In the genomic region with DNA sequence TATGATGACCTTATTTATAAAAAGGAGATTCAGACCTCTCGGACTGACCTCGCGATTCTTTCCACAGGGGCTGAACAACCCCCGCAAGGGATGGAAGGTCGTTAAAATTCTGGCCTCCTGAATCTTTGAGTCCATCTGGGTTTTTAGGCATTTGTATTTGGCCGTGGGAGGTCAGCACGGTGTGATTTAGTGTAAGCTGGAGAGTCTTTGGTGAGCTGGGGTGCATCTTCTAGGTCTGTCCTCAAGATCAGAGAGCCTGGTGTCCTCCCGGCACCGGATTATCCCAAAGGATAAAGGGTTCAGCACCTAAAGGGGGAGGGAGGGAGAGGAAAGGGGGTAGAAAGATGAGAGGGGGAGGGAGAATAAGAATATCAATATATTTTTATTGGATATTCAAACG, we compare ENCODE assay signal across 26 mouse cellular contexts. TPM values are rescaled to one million over a fixed set of nuclear protein-coding genes. Genes with fewer than 3 reads are reported as not detected.
DNase-seq lines count a peak whose midpoint lies in the region; ATAC-seq and TF ChIP-seq lines count a peak whose summit lies in the region.
"Had no signal": no experiment of that assay in that cellular context is flagged by ENCODE, and none has a peak within 500 bp of the region (broad histone marks: within the 10 kb centered on the region; RNA-seq: fewer than 3 reads in every experiment).

No protein-coding gene starts in this region.

- no peak overlapping the region for H3K4me2 ChIP-seq in forebrain, embryonic 13.5 days
- peak overlapping the region; percentile 56 for H3K4me2 ChIP-seq in kidney, embryonic 14.5 days (replicated peaks; ENCODE audit: low read depth, low read length)
- H3K4me2 ChIP-seq in kidney, postnatal 0 days (ENCODE audit: low read length), result peak overlapping the region; percentile 81
- H3K4me2 ChIP-seq in neural tube, embryonic 11.5 days (ENCODE audit: low read depth), result peak overlapping the region; percentile 85
- H3K4me2 ChIP-seq: embryonic facial prominence, embryonic 12.5 days; heart, embryonic 11.5 days; hindbrain, embryonic 12.5 days; liver, embryonic 11.5 days; midbrain, embryonic 12.5 days had no signal

- WGBS in forebrain, embryonic 10.5 days, result 2% methylated on average over 10 of the region's 10 CpGs
- 2% methylated on average over 10 of the region's 10 CpGs for WGBS in forebrain, embryonic 13.5 days
- 12% methylated on average over 10 of the region's 10 CpGs for WGBS in kidney, embryonic 14.5 days
- WGBS in kidney, postnatal 0 days, result 37% methylated on average over 10 of the region's 10 CpGs
- WGBS in neural tube, embryonic 11.5 days, result 6% methylated on average over 10 of the region's 10 CpGs

- no peak overlapping the region for H3K27ac ChIP-seq in forebrain, embryonic 10.5 days
- no peak overlapping the region for H3K27ac ChIP-seq in forebrain, embryonic 13.5 days
- peak overlapping the region; percentile 100 for H3K27ac ChIP-seq in kidney, embryonic 14.5 days (ENCODE audit: low read depth, low read length)
- H3K27ac ChIP-seq in kidney, postnatal 0 days, result peak overlapping the region; percentile 100
- peak overlapping the region; percentile 100 for H3K27ac ChIP-seq in neural tube, embryonic 11.5 days (ENCODE audit: low read depth, low read length)
- H3K27ac ChIP-seq: embryonic facial prominence, embryonic 12.5 days; hindbrain, embryonic 12.5 days; midbrain, embryonic 12.5 days; stomach, postnatal 0 days had no signal

- H3K4me3 ChIP-seq in forebrain, embryonic 10.5 days, result no peak overlapping the region
- no peak overlapping the region for H3K4me3 ChIP-seq in forebrain, embryonic 13.5 days
- peak overlapping the region; percentile 79 for H3K4me3 ChIP-seq in kidney, embryonic 14.5 days (ENCODE audit: low read length)
- H3K4me3 ChIP-seq in kidney, postnatal 0 days (replicated peaks; ENCODE audit: low read depth, low read length), result peak overlapping the region; percentile 89
- peak overlapping the region; percentile 83 for H3K4me3 ChIP-seq in neural tube, embryonic 11.5 days (ENCODE audit: low read depth, low read length)
- H3K4me3 ChIP-seq: hindbrain, embryonic 12.5 days; midbrain, embryonic 12.5 days had no signal

- no peaks in the 10 kb centered on the region for H3K9me3 ChIP-seq in forebrain, embryonic 10.5 days
- H3K9me3 ChIP-seq in forebrain, embryonic 13.5 days (replicated peaks), result no peaks in the 10 kb centered on the region
- no peaks in the 10 kb centered on the region for H3K9me3 ChIP-seq in kidney, embryonic 14.5 days (ENCODE audit: control insufficient read depth, low read length)
- no peaks in the 10 kb centered on the region for H3K9me3 ChIP-seq in kidney, postnatal 0 days (replicated peaks; ENCODE audit: low read length)
- H3K9me3 ChIP-seq in neural tube, embryonic 11.5 days (ENCODE audit: control insufficient read depth, low read length), result no peaks in the 10 kb centered on the region
- H3K9me3 ChIP-seq: embryonic facial prominence, embryonic 12.5 days; hindbrain, embryonic 12.5 days; midbrain, embryonic 12.5 days had no signal

- no peaks in the 10 kb centered on the region for H3K36me3 ChIP-seq in forebrain, embryonic 10.5 days (replicated peaks)
- H3K36me3 ChIP-seq in forebrain, embryonic 13.5 days (ENCODE audit: poor library complexity, severe bottlenecking), result no peaks in the 10 kb centered on the region
- no peaks in the 10 kb centered on the region for H3K36me3 ChIP-seq in kidney, embryonic 14.5 days (ENCODE audit: control insufficient read depth, insufficient read depth, low read length)
- no peaks in the 10 kb centered on the region for H3K36me3 ChIP-seq in kidney, postnatal 0 days (ENCODE audit: insufficient read depth, low read length)
- no peaks in the 10 kb centered on the region for H3K36me3 ChIP-seq in neural tube, embryonic 11.5 days (ENCODE audit: control insufficient read depth, insufficient read depth, low read length)
- H3K36me3 ChIP-seq: embryonic facial prominence, embryonic 12.5 days; hindbrain, embryonic 12.5 days; midbrain, embryonic 12.5 days had no signal

- no peak overlapping the region for H3K9ac ChIP-seq in forebrain, embryonic 13.5 days
- H3K9ac ChIP-seq in kidney, embryonic 14.5 days (ENCODE audit: low read depth, low read length), result peak overlapping the region; percentile 100
- H3K9ac ChIP-seq in kidney, postnatal 0 days (ENCODE audit: low read depth, low read length), result peak overlapping the region; percentile 100; the same call in 1 of the 2 replicates
- peak overlapping the region; percentile 99 for H3K9ac ChIP-seq in neural tube, embryonic 11.5 days (ENCODE audit: low read length)
- H3K9ac ChIP-seq: embryonic facial prominence, embryonic 12.5 days; hindbrain, embryonic 12.5 days; liver, postnatal 0 days; midbrain, embryonic 12.5 days had no signal

- no peak for ATAC-seq in forebrain, embryonic 13.5 days
- no peak for ATAC-seq in kidney, embryonic 14.5 days (ENCODE audit: low FRiP score, low TSS enrichment)
- ATAC-seq in kidney, postnatal 0 days (replicated peaks; ENCODE audit: low FRiP score, low read depth), result no peak
- ATAC-seq in neural tube, embryonic 11.5 days (ENCODE audit: insufficient read depth, low FRiP score, low TSS enrichment), result no peak
- ATAC-seq in CD4-positive, CD25-positive, alpha-beta regulatory T cell, adult 4 months, result no peak
- ATAC-seq in granulocyte monocyte progenitor cell, adult 5-6 weeks (replicated peaks; ENCODE audit: poor library complexity, severe bottlenecking), result no peak
- ATAC-seq: forebrain, embryonic 14.5 days; liver, postnatal 0 days; lung, postnatal 0 days had no signal

- H3K27me3 ChIP-seq in forebrain, embryonic 10.5 days (ENCODE audit: poor library complexity, severe bottlenecking), result peaks cover 100% of the 10 kb centered on the region
- H3K27me3 ChIP-seq in forebrain, embryonic 13.5 days, result peaks cover 98% of the 10 kb centered on the region
- no peaks in the 10 kb centered on the region for H3K27me3 ChIP-seq in kidney, embryonic 14.5 days (ENCODE audit: control insufficient read depth, insufficient read depth, low read length)
- H3K27me3 ChIP-seq in kidney, postnatal 0 days (ENCODE audit: insufficient read depth, low read length), result no peaks in the 10 kb centered on the region
- peaks cover 43% of the 10 kb centered on the region for H3K27me3 ChIP-seq in neural tube, embryonic 11.5 days (ENCODE audit: control insufficient read depth, insufficient read depth, low read length)

- peak; percentile 38 for DNase-seq in forebrain, embryonic 10.5 days (ENCODE audit: extremely low spot score, low spot score)
- DNase-seq in kidney, adult 9 months, result no peak
- no peak for DNase-seq in kidney, postnatal 0 days (ENCODE audit: low spot score)
- DNase-seq in neural tube, embryonic 11.5 days (ENCODE audit: low spot score), result peak; percentile 32
- DNase-seq: cerebellum, adult 18-20 months; gastrocnemius, postnatal 10 days; left cerebral cortex, postnatal 4 days; liver, postnatal 0 days had no signal

- no peak for TF ChIP-seq CTCF in kidney, postnatal 0 days (IDR thresholded peaks at IDR 0.05; ENCODE audit: low read depth)

- peaks cover 20% of the 10 kb centered on the region for H3K4me1 ChIP-seq in forebrain, embryonic 10.5 days
- peaks cover 16% of the 10 kb centered on the region for H3K4me1 ChIP-seq in forebrain, embryonic 13.5 days
- H3K4me1 ChIP-seq in kidney, embryonic 14.5 days (ENCODE audit: control insufficient read depth, insufficient read depth, low read length), result peaks cover 21% of the 10 kb centered on the region; the same call in 1 of the 2 replicates
- peaks cover 12% of the 10 kb centered on the region for H3K4me1 ChIP-seq in kidney, postnatal 0 days (replicated peaks; ENCODE audit: insufficient read depth, low read length)
- H3K4me1 ChIP-seq in neural tube, embryonic 11.5 days (ENCODE audit: control insufficient read depth, insufficient read depth, low read length), result peaks cover 9% of the 10 kb centered on the region

RNA-seq across cellular contexts. Expression of gene Hoxd8, which starts 1.1 kb away (rescaled TPM):
- not detected in 2 replicates for polyA plus RNA-seq in forebrain, embryonic 10.5 days (2016; fragmentation: Nextera tagmentation; extraction: Ambion mirVana)
- polyA plus RNA-seq in forebrain, embryonic 13.5 days (2015; fragmentation: Nextera tagmentation; extraction: Ambion mirVana), result not detected in 2 replicates
- polyA plus RNA-seq in kidney, embryonic 14.5 days (2014; fragmentation: Nextera tagmentation; extraction: Ambion mirVana), result 45.0 and 45.2 TPM in 2 replicates
- 73.4 and 76.7 TPM in 2 replicates for polyA plus RNA-seq in kidney, postnatal 0 days (2015; fragmentation: Nextera tagmentation; extraction: Ambion mirVana)
- 21.3 and 23.1 TPM in 2 replicates for polyA plus RNA-seq in neural tube, embryonic 11.5 days (2014; fragmentation: Nextera tagmentation; extraction: Ambion mirVana)
- polyA plus RNA-seq in CD4-positive, CD25-positive, alpha-beta regulatory T cell, adult 4 months (2017; shearing (Covaris generic)), result not detected
- not detected in 2 replicates for total RNA-seq in granulocyte monocyte progenitor cell, adult 5-6 weeks (2014; fragmentation: Nextera tagmentation)
- not detected in 2 replicates for total RNA-seq in granulocyte monocyte progenitor cell, adult 5-6 weeks (2017)
- total RNA-seq: layer of hippocampus, adult 18-20 months; layer of hippocampus, postnatal 14 days; left cerebral cortex, adult 8-10 months; monocyte, adult 5-6 weeks; neutrophil, adult 5-6 weeks had no signal
- polyA plus RNA-seq: liver, postnatal 0 days had no signal

RNA-seq across cellular contexts. Expression of gene Hoxd9, which starts 5.8 kb away (rescaled TPM):
- polyA plus RNA-seq in forebrain, embryonic 10.5 days (2016; fragmentation: Nextera tagmentation; extraction: Ambion mirVana), result not detected in 2 replicates
- polyA plus RNA-seq in forebrain, embryonic 13.5 days (2015; fragmentation: Nextera tagmentation; extraction: Ambion mirVana), result not detected in 2 replicates
- polyA plus RNA-seq in kidney, embryonic 14.5 days (2014; fragmentation: Nextera tagmentation; extraction: Ambion mirVana), result 36.2 and 47.9 TPM in 2 replicates
- polyA plus RNA-seq in kidney, postnatal 0 days (2015; fragmentation: Nextera tagmentation; extraction: Ambion mirVana), result 57.8 and 67.0 TPM in 2 replicates
- 14.3 and 17.3 TPM in 2 replicates for polyA plus RNA-seq in neural tube, embryonic 11.5 days (2014; fragmentation: Nextera tagmentation; extraction: Ambion mirVana)
- not detected for polyA plus RNA-seq in CD4-positive, CD25-positive, alpha-beta regulatory T cell, adult 4 months (2017; shearing (Covaris generic))
- not detected in 2 replicates for total RNA-seq in granulocyte monocyte progenitor cell, adult 5-6 weeks (2014; fragmentation: Nextera tagmentation)
- total RNA-seq in granulocyte monocyte progenitor cell, adult 5-6 weeks (2017), result not detected in 2 replicates
- total RNA-seq: layer of hippocampus, adult 18-20 months; layer of hippocampus, postnatal 14 days; left cerebral cortex, adult 8-10 months; left cerebral cortex, postnatal 4 days; monocyte, adult 5-6 weeks; neutrophil, adult 5-6 weeks had no signal
- polyA plus RNA-seq: forebrain, embryonic 14.5 days; heart, embryonic 11.5 days; hindbrain, embryonic 12.5 days; liver, postnatal 0 days; midbrain, embryonic 12.5 days had no signal

RNA-seq across cellular contexts. Expression of gene Hoxd3, which starts 8.4 kb away (rescaled TPM):
- polyA plus RNA-seq in forebrain, embryonic 10.5 days (2016; fragmentation: Nextera tagmentation; extraction: Ambion mirVana), result 0.10 TPM in 1 of 2 replicates, not detected in the other
- polyA plus RNA-seq in forebrain, embryonic 13.5 days (2015; fragmentation: Nextera tagmentation; extraction: Ambion mirVana), result not detected in 2 replicates
- 12.3 and 12.6 TPM in 2 replicates for polyA plus RNA-seq in kidney, embryonic 14.5 days (2014; fragmentation: Nextera tagmentation; extraction: Ambion mirVana)
- polyA plus RNA-seq in kidney, postnatal 0 days (2015; fragmentation: Nextera tagmentation; extraction: Ambion mirVana), result 7.9 and 8.0 TPM in 2 replicates
- 52.7 and 55.0 TPM in 2 replicates for polyA plus RNA-seq in neural tube, embryonic 11.5 days (2014; fragmentation: Nextera tagmentation; extraction: Ambion mirVana)
- polyA plus RNA-seq in CD4-positive, CD25-positive, alpha-beta regulatory T cell, adult 4 months (2017; shearing (Covaris generic)), result not detected
- not detected in 2 replicates for total RNA-seq in granulocyte monocyte progenitor cell, adult 5-6 weeks (2014; fragmentation: Nextera tagmentation)
- total RNA-seq in granulocyte monocyte progenitor cell, adult 5-6 weeks (2017), result not detected in 2 replicates
- total RNA-seq: layer of hippocampus, adult 18-20 months; layer of hippocampus, postnatal 14 days; left cerebral cortex, adult 8-10 months; left cerebral cortex, postnatal 4 days; monocyte, adult 5-6 weeks; neutrophil, adult 5-6 weeks had no signal
- polyA plus RNA-seq: forebrain, embryonic 14.5 days; liver, postnatal 0 days; lung, postnatal 0 days; midbrain, embryonic 12.5 days had no signal

RNA-seq across cellular contexts. Expression of gene Hoxd4, which starts 8.4 kb away (rescaled TPM):
- not detected in 2 replicates for polyA plus RNA-seq in forebrain, embryonic 10.5 days (2016; fragmentation: Nextera tagmentation; extraction: Ambion mirVana)
- polyA plus RNA-seq in forebrain, embryonic 13.5 days (2015; fragmentation: Nextera tagmentation; extraction: Ambion mirVana), result not detected in 2 replicates
- 6.3 and 18.7 TPM in 2 replicates for polyA plus RNA-seq in kidney, embryonic 14.5 days (2014; fragmentation: Nextera tagmentation; extraction: Ambion mirVana)
- polyA plus RNA-seq in kidney, postnatal 0 days (2015; fragmentation: Nextera tagmentation; extraction: Ambion mirVana), result 3.3 and 4.4 TPM in 2 replicates
- polyA plus RNA-seq in neural tube, embryonic 11.5 days (2014; fragmentation: Nextera tagmentation; extraction: Ambion mirVana), result 9.2 and 11.2 TPM in 2 replicates
- polyA plus RNA-seq in CD4-positive, CD25-positive, alpha-beta regulatory T cell, adult 4 months (2017; shearing (Covaris generic)), result not detected
- total RNA-seq in granulocyte monocyte progenitor cell, adult 5-6 weeks (2014; fragmentation: Nextera tagmentation), result not detected in 2 replicates
- total RNA-seq in granulocyte monocyte progenitor cell, adult 5-6 weeks (2017), result not detected in 2 replicates
- total RNA-seq: layer of hippocampus, adult 18-20 months; layer of hippocampus, postnatal 14 days; left cerebral cortex, adult 8-10 months; left cerebral cortex, postnatal 4 days; monocyte, adult 5-6 weeks; neutrophil, adult 5-6 weeks had no signal
- polyA plus RNA-seq: forebrain, embryonic 14.5 days; heart, embryonic 11.5 days; liver, postnatal 0 days; lung, postnatal 0 days; midbrain, embryonic 12.5 days had no signal

RNA-seq across cellular contexts. Expression of gene Hoxd10, which starts 11.6 kb away (rescaled TPM):
- not detected in 2 replicates for polyA plus RNA-seq in forebrain, embryonic 10.5 days (2016; fragmentation: Nextera tagmentation; extraction: Ambion mirVana)
- polyA plus RNA-seq in forebrain, embryonic 13.5 days (2015; fragmentation: Nextera tagmentation; extraction: Ambion mirVana), result not detected in 2 replicates
- polyA plus RNA-seq in kidney, embryonic 14.5 days (2014; fragmentation: Nextera tagmentation; extraction: Ambion mirVana), result 45.1 and 45.9 TPM in 2 replicates
- 44.6 and 45.5 TPM in 2 replicates for polyA plus RNA-seq in kidney, postnatal 0 days (2015; fragmentation: Nextera tagmentation; extraction: Ambion mirVana)
- polyA plus RNA-seq in neural tube, embryonic 11.5 days (2014; fragmentation: Nextera tagmentation; extraction: Ambion mirVana), result 28.1 and 29.3 TPM in 2 replicates
- polyA plus RNA-seq in CD4-positive, CD25-positive, alpha-beta regulatory T cell, adult 4 months (2017; shearing (Covaris generic)), result not detected
- not detected in 2 replicates for total RNA-seq in granulocyte monocyte progenitor cell, adult 5-6 weeks (2014; fragmentation: Nextera tagmentation)
- not detected in 2 replicates for total RNA-seq in granulocyte monocyte progenitor cell, adult 5-6 weeks (2017)
- total RNA-seq: layer of hippocampus, adult 18-20 months; layer of hippocampus, postnatal 14 days; left cerebral cortex, adult 8-10 months; left cerebral cortex, postnatal 4 days; monocyte, adult 5-6 weeks; neutrophil, adult 5-6 weeks had no signal
- polyA plus RNA-seq: embryonic facial prominence, embryonic 12.5 days; forebrain, embryonic 14.5 days; heart, postnatal 0 days; hindbrain, embryonic 12.5 days; liver, postnatal 0 days; midbrain, embryonic 12.5 days; stomach, postnatal 0 days had no signal

Comparison
In these comparisons a context has a peak if more than half of its experiments do, and no peak if none do; other contexts are left out.
1. DNase-seq: peak in forebrain, embryonic 10.5 days (single experiment) and neural tube, embryonic 11.5 days (single experiment); none in kidney, adult 9 months (single experiment) and kidney, postnatal 0 days (single experiment).
2. H3K27ac ChIP-seq: peak in kidney, embryonic 14.5 days (single experiment), kidney, postnatal 0 days (single experiment) and neural tube, embryonic 11.5 days (single experiment); none in forebrain, embryonic 10.5 days (single experiment) and forebrain, embryonic 13.5 days (single experiment).
3. H3K4me3 ChIP-seq: peak in kidney, embryonic 14.5 days (single experiment), kidney, postnatal 0 days (single experiment) and neural tube, embryonic 11.5 days (single experiment); none in forebrain, embryonic 10.5 days (single experiment) and forebrain, embryonic 13.5 days (single experiment).
4. RNA of gene Hoxd8, which starts 1.1 kb away (polyA plus RNA-seq): 73.4 to 76.7 TPM in kidney, postnatal 0 days, 45.0 to 45.2 TPM in kidney, embryonic 14.5 days and 21.3 to 23.1 TPM in neural tube, embryonic 11.5 days; not detected in forebrain, embryonic 13.5 days, not detected in forebrain, embryonic 10.5 days and not detected in CD4-positive, CD25-positive, alpha-beta regulatory T cell, adult 4 months; every median in the first group is over 10 times any median in the second.
5. RNA of gene Hoxd9, which starts 5.8 kb away (polyA plus RNA-seq): 57.8 to 67.0 TPM in kidney, postnatal 0 days, 36.2 to 47.9 TPM in kidney, embryonic 14.5 days and 14.3 to 17.3 TPM in neural tube, embryonic 11.5 days; not detected in forebrain, embryonic 10.5 days, not detected in forebrain, embryonic 13.5 days and not detected in CD4-positive, CD25-positive, alpha-beta regulatory T cell, adult 4 months; every median in the first group is over 10 times any median in the second.